Mouse (Mus musculus): ENCODE results near the gene Polr1b.

Gene Polr1b

DNA sequence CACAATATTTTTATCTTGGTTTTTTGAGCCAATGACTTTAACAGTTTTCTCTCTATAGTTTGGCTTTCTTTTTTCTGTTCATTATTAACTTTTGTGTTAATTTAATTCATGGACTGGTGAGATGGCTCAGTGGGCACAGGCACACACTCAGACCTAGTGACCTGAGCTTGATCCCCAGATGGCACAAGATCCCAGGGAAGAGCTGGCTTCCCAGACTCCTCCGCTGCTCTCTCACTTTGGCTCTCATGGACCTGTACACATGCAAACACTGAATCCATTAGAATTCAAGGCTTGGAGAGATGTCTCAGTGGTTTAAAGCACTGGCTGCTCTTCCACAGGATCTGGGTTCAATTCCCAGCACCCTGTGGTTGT, 15.6 kb downstream of the Polr1b start:
- DNase-seq (ENCODE audit: low spot score in 2 of 2), result no peak

DNA sequence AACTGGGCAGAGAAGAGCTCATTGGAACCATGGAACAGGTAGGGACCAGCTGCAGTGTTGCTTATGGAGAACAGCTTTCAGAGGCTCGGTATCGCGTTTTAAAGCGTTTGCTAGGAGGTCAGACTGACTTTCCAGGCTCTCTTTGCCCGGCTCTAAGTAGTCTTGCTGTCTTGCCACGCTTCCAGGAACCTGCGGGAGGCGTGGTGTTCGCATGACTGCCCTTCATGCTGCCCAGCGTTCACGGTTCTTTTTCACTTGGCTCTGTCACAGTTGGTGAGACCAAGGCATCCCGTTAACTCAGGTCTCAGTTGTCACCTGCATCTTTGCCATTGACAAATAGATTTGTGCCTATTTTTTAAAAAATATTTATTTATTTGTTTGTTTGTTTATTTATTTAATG, 17.3 kb downstream of the Polr1b start:
- DNase-seq (ENCODE audit: low spot score in 2 of 2), result no peak

DNA sequence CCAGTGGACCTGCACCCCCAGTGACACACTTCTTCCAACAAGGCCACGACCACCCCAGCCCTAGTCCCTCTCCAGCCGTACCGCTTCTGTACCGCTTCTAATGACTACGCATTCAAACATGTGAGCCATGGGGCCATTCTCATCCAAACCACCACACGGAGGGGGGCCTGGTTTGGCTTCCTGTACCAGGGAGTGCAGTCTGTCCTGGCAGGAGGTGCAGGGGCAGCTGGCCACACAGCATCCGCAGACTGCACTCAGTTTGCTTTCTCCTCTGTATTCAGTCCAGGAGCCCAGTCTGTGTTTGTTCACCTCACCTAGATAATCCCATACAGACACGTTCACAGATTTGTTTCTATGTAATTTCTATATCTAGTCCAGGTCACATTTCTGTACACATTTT, 21.2 kb downstream of the Polr1b start:
- no peak for DNase-seq (ENCODE audit: low spot score in 2 of 2)

DNA sequence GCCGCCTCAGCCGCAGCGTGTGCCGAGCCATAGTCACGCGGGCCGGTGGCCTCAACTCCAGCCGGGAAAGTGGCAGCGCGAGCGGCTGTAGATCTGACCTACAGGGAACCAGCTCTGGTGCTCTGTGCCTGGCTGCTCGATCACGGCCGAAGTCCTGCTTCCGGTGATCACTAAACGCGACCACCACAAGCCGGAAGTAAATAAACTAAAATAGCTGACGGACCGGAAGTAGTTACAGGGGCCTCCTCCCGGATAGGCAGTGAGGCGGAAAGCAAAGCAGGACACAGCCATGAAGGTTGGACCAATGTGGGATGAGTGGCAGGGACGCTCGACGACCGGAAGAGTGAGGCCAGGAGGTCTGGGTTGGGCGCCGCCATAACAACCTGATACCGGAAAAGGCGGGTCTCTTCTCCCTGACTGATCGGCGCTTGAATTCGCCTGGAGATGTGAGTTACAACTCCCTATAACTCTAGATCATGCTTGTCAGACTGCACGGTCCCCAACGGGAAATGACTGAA, 28.7 kb downstream of the Polr1b start, which contains the start of gene Chchd5:
Gene Chchd5, plus strand, starts transcription at position 289 of the 518 bp plus-strand sequence.
- DNase-seq (ENCODE audit: low spot score in 2 of 2), result peak; percentile 89 to 94

DNA sequence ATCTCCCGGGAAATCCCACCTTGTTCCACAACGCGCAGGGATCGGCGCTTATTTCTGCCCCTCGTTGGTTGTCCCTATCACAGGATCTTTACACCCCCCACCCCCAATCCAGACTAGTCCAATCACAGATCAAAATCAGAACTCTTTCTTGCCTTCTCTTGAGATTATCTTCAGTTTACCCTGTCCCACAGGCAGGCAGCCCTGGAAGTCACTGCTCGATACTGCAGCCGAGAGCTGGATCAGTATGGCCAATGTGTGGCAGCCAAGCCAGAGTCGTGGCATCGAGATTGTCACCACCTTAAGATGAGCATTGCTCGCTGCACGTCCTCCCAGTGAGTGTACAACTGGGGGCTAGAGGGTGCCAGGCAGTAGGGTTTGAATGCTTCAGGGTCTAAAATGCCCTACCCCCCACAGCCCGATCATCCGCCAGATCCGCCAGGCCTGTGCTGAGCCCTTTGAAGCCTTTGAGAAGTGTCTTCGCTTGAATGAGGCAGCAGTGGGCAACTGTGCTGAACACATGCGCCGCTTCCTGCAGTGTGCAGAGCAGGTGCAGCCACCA, 29.3 kb downstream of the Polr1b start:
- peak in 1 of 2 experiments; percentile 21 for DNase-seq (ENCODE audit: low spot score in 2 of 2)

DNA sequence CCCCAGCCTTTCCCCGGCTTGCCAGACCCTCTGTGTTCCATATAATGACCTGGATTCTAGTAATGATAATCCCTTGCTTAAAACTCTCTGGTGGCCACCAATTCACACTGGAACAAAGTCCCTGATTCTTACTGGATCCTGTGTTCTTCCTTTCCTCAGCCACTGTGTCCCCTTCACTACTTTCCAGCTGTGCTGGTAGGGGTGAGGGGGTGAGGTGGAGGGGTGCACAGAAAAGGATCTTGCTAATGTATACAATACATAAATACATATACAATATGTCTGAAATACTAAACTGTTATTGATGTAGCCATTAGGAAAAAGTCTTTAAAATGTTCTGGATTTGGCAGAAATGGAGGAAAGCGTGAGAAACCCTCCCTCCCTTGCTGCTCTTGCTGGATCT, 30.0 kb downstream of the Polr1b start:
- no peak for DNase-seq (ENCODE audit: low spot score in 2 of 2)

DNA sequence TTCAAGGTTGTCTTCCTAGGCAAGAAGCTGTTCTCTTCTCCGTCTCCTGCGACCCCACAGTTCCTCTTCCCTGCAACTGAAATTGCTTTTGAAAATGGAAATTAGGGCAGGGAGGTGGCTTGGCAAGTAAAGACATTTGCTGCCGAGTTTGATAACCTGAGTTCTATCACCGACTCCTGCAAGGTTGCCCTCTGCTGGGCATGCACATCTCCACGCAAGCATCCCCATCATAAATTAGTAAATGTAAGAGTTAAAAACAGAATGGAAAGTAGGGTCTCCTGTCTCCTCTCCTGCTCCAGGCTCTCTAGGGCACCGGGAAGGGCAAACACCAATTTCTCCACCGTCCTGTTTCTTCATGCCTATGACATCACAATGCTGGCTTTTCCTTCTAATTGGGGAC, 31.4 kb downstream of the Polr1b start:
- no peak for DNase-seq (ENCODE audit: low spot score in 2 of 2)

DNA sequence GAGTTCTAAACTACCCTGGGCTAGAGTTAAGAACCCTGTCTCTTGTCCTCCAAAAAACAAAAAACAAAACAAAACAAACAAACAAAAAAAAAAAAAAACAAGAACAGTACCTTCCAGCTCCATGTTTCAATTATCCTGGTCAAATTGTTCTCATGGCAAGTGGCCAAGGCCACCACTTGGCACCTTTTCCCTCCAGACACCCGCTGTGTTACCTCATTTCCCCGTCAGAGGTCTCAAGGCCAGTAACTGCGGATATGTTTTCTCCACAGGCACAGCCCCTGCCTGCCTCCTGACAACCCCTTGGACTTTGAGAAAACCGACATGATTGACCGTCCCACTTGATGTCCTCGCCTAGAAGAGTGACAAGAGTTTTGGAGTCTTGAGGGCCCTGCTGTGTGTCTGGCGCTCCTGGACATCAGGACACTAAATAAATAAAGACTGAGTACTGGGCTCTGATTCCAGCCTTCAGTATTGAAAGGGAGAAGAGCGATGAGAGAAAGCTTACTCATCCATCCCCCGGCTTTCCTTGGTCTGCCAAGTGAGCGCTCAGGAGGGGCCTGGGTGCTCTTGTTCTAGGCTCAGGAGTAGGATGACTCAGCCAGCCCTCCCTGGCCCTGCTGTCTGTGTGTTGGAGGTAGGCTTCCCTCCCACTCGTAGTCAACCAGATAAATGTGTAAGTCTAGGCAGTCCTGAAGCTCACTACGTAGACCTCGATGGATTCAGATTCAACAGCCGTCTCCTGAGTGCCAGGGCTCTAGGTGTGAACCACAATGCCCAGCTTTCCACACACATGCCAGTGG, 32.4 kb downstream of the Polr1b start:
- DNase-seq (ENCODE audit: low spot score in 2 of 2), result peak; percentile 7 to 27

DNA sequence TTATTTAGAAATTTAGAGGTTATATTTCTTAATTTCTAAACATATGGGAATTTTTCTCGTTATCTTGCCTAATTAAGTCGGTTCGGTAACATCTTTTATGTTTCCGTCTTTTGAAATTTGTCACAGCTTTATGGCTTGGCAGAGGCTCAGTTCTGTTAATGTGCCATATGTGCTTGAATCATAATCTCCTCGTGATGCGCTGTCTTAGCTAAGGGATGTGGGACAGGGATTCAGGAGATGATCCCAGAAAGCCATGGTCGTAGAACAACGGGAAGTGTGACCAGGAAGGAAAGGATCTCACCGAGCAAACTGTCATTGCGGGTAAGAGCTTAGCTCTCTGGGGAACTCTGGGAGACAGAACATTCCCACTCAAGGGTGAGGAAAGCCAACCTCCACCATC, 39.1 kb downstream of the Polr1b start:
- DNase-seq (ENCODE audit: low spot score in 2 of 2), result peak in 1 of 2 experiments; percentile 13

DNA sequence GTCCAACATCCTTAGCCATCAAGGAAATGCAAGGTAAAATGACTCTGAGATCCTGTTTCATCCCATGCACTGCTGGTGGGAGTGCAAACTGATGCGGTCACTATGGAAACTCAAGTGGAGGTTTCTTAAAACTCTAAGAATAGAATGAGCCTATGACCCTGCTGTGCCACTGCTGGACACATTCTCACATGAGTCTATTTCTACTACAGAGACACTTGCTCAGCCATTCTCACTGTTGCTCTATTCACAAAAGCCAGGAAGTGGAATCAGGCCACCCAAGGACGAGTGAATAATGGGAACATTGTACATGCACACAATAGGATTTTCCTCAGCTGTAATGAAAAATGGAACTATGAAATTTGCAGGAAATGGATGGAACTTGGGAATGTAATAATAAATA, 48.0 kb downstream of the Polr1b start:
- DNase-seq (ENCODE audit: low spot score in 2 of 2), result no peak

DNA sequence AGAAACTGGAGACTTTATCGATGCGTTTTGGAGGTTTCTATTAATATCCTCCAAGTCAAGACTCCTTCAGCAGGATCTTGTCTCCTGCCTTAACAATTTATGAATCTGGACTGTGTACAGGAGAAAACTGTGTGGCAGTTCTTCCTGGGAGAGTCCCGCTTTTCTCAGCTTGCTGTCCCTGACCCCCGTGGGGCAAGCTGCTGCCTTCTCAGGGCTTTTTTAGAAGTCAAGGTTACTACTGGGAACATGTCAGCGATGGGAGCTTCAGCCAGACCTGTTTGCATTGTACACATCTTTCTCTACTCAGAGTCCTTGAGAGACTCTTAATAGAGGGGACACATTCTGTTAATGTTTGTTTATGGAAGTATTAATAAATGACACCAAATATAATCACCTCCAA, 49.6 kb downstream of the Polr1b start:
- no peak for DNase-seq (ENCODE audit: low spot score in 2 of 2)

DNA sequence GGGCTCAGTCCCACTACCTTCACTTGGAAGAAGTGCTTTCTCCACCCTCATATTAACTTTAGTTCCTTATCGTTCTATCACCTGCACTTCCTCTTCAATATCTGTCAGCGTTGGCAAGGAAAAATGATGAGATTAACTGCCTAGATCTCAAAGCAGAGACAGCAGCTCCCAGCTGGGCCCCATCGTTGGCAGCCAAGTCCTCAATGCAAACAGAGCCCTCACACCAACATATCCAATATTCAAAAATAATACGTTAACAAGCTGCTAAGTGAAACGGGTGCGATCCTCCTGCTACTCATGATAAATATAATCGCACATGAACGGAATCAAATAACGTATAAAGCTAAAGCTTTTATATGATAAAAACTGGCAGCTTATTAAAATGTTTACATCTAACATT, 50.3 kb downstream of the Polr1b start:
- no peak for DNase-seq (ENCODE audit: low spot score in 2 of 2)

DNA sequence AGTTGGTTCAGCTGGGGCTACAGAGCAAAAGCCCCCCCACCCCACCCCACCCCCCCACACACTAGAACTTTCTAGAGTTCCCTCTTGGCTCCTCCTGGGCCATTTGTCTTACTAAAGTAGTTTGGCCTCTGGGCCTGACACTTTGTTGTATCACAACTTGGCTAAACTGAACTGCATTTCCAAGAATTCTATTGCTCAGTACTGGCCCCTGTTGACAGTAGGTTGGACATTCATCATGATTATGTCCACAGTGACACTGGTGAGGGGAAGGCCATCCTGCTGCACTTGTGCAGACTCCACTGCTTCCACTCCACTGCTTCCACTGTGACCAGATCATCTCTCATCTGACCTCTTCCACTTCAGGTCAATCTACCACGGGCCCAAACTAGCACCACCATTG, 52.0 kb downstream of the Polr1b start:
- DNase-seq (ENCODE audit: low spot score in 2 of 2), result no peak

DNA sequence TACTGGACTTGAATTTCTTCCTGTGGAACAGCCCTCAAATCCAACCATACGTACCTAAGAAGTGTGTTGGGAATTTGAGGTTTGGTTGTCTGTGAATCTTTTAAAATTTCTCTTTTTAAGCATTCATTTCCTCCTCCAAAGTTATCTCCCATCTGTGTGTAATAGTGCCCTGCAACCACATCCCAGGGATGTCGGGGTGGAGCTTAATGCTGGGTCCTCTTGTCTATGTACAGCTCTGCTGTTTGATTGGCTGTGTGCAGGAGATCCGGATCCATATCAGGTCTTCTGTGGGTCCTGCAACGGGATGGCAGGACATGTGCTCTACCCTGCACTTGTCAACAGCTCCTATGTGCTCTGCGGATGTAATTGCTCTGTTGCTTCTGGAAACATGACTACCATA, 64.0 kb downstream of the Polr1b start:
- DNase-seq (ENCODE audit: low spot score in 2 of 2), result no peak

DNA sequence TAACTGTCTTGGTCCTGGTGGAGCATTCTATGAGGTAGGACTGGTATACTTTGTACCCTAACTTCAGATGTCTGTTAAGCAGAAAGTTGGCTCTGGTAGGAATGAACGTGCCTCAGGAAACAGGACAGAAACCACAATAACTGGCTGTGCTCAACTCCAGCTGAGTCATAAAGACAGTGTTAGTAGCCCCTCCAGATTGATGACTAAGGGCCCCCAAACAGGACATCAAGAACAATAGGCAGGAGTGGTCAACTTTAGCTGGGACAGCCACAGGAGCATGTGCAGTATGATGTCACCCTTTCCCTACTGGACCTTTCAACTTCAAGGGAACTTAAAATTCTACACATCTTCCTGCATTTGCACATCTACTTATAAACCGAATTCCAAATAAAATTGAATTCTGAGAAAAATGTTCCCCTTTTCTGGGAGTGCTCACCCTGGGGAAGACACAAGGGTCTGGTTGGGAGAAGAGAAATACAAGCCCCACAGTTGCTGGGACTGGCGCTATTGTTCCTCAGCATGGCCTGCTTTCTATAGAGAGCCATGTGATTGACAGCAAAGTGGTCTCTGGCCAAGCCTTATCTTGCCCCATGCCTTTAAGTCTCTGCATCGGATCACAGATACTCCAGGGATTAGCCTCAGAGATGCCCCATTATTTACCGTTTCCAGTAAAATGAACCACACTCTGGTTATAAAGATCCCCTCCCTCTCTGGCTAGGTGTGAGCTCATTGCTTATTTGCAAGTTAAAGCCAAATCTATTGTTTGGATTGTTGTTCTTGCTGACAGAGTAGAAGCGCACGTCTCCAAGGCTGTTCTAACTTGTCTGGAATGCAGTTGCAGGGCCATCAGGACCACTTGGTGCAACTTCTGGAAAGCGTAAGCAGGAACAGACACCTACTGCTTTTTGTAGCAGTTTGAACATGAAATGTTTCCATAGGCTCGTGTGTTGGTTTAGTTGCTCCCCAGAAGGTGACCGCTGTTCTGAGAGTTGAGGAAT, 66.0 kb downstream of the Polr1b start:
- no peak for DNase-seq (ENCODE audit: low spot score in 2 of 2)

DNA sequence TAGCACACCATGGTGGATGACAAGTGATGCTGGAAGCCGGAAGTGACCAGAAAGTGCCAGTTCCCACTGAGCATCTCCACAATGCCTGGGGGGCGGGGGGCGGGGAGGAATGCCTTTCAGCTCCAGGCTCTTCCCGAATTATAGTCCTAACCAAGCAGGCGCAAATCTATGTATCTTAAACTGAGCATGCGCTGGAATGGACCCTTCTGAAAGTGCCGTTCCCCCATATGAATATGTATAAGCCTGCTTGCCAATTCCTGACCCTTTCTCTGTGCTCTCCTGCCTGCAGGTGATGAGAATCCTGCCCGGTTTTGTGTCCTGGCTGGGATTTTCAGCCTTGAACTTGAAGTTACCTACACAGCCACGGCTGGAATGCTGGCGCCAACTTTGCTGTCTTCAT, 72.6 kb downstream of the Polr1b start:
- no peak for DNase-seq (ENCODE audit: low spot score in 2 of 2)

DNA sequence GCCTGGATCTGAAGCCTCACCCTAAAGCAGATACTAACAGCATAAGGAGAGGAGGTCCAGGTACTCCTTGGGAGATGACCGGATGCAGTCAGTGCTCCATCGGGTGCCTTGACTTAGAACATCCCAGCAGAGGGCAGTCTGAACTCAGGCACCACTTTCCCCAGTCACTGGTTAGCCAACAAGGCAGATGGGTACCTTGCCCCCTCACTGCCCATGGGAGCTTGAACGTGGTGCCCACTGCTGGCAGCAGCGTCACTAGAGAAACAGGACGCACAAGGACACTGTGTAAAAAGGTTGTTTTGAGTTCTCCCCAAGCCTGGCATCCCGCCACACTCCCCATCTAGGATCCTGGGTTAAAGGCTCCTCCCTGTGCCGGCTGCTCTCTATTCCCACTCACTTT, 73.7 kb downstream of the Polr1b start:
- DNase-seq (ENCODE audit: low spot score in 2 of 2), result peak; percentile 16 to 35

DNA sequence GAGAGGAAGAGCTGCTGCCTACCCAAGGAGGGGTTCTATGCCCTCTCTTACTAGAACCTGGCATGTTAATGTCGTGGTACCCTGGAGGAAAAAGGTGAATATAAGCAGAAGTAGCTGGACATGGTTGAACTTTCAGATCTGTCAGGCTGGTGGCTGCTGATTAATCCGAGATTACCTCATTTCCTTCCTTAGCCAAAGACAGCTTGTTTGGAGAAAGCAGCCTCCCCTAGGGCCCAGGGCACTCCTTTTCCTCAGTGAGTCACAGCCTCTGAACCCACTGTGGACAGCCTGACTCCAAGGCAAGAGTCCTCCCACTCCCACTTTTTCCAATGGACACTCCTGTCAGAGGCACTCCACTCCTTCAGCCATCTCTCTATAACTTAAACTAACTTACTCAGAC, 74.8 kb downstream of the Polr1b start:
- no peak for DNase-seq (ENCODE audit: low spot score in 2 of 2)

Data from frontal cortex, postnatal 14 days (tissue).